Mouse (Mus musculus) stomach, embryonic 15.5 days (tissue): Measurements from ENCODE around the gene Cd164l2. TPM values are rescaled to one million over a fixed set of nuclear protein-coding genes. Genes with fewer than 3 reads are reported as not detected.

Experiments
- ATAC-seq: fragments of 200-750 bp; cut with Nextera tagmentation; 2 replicates; pipeline ENCODE4 v1.8.0; 2017; ENCODE audit warnings: low read depth, moderate number of reproducible peaks, moderate TSS enrichment; ENCODE audit not compliant: insufficient read depth, low FRiP score
- H3K27ac ChIP-seq: fragments of 300-500 bp; sonication (generic); 2 replicates; pipeline ENCODE4 v1.5.1; 2015; ENCODE audit warnings: mild to moderate bottlenecking, inconsistent platforms
- H3K27me3 ChIP-seq: fragments of 300-500 bp; sonication (generic); replicated peaks from 2 replicates; pipeline ENCODE4 v1.6.1; 2015; ENCODE audit warnings: inconsistent platforms
- H3K36me3 ChIP-seq: fragments of 300-500 bp; sonication (generic); 2 replicates; pipeline ENCODE4 v1.6.1; 2015; ENCODE audit warnings: inconsistent platforms
- H3K4me1 ChIP-seq: fragments of 300-500 bp; sonication (generic); 2 replicates; pipeline ENCODE4 v1.6.1; 2015; ENCODE audit warnings: inconsistent platforms
- H3K4me2 ChIP-seq: fragments of 300-500 bp; sonication (generic); 2 replicates; pipeline ENCODE4 v1.6.1; 2015; ENCODE audit warnings: mild to moderate bottlenecking, inconsistent platforms
- H3K4me3 ChIP-seq: fragments of 300-500 bp; sonication (generic); replicated peaks from 2 replicates; pipeline ENCODE4 v1.5.1; 2015; ENCODE audit warnings: inconsistent platforms
- H3K9ac ChIP-seq: fragments of 300-500 bp; sonication (generic); 2 replicates; pipeline ENCODE4 v1.6.1; 2015; ENCODE audit warnings: inconsistent platforms
- H3K9me3 ChIP-seq: fragments of 300-500 bp; sonication (generic); 2 replicates; pipeline ENCODE4 v1.6.1; 2016; ENCODE audit warnings: inconsistent platforms
- WGBS: fragments of 180-500 bp; shearing (Covaris S2); methylation state at CpG from one replicate; pipeline ENCODE4 v1.1.7; 2015; 5-methylcytosine and 5-hydroxymethylcytosine counted together
- polyA plus RNA-seq: library from polyadenylated mRNA; unstranded; fragments of >200 nt; fragmentation: Nextera tagmentation; extraction: Ambion mirVana; gene quantifications from 2 replicates; pipeline ENCODE4 v1.2.1, GENCODE M21; 2015

Cd164l2 gene
- polyA plus RNA-seq, 1 experiment from 2014 or later, result 7.8 TPM

GRCm38 (mm10) chr4:133262375-133262765, 50.4 kb downstream of the Cd164l2 start:
- H3K4me2 ChIP-seq, result peak overlapping the region; percentile 33
- no peaks in the 10 kb centered on the region for H3K27me3 ChIP-seq
- H3K36me3 ChIP-seq, result peaks cover 30% of the 10 kb centered on the region
- 61% methylated on average over 7 of the region's 7 CpGs for WGBS
- no peak overlapping the region for H3K9ac ChIP-seq
- peak overlapping the region; percentile 26 for H3K4me3 ChIP-seq
- ATAC-seq, result no peak
- H3K4me1 ChIP-seq, result peaks cover 3% of the 10 kb centered on the region; the same call in 1 of the 2 replicates
- H3K27ac ChIP-seq, result peak overlapping the region; percentile 57
- H3K9me3 ChIP-seq, result no peaks in the 10 kb centered on the region

DNA sequence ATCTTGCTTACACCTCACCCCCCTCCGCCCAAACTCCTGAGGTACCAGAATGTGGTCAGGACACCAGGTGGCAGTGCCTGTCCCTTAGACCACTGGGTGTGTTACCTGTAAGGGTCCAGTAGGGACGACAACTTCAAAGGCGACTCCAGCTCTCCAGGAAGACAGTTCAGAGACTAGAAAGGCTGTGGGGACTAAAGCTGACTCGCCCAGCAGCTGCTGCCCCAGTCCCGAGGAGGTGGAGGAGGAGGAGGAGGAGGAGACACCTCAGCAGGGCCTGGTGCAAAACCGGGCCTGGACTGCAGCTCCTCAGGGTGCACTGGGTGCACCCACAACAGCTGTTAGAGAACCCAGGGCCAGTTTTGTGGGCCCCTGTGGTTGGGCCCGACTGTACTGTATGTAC, 51.0 kb downstream of the Cd164l2 start, which contains the start of gene Sytl1:
Gene Sytl1 (minus strand): TSS at position 232 of the 400 bp plus-strand sequence.
- Histone ChIP-seq H3K4me1 (peaks cover 3% of the 10 kb centered on the region; the same call in 1 of the 2 replicates), H3K9ac (no peak within 1 kb of the TSS), H3K27ac (peak within 1 kb of the TSS; percentile 57), H3K27me3 (no peaks in the 10 kb centered on the region), H3K9me3 (no peaks in the 10 kb centered on the region), H3K4me3 (peak within 1 kb of the TSS; percentile 26), H3K36me3 (peaks cover 35% of the 10 kb centered on the region), H3K4me2 (peak within 1 kb of the TSS; percentile 33)
- ATAC-seq, result no peak
- WGBS, result 28% methylated on average over 7 of the region's 7 CpGs

DNA sequence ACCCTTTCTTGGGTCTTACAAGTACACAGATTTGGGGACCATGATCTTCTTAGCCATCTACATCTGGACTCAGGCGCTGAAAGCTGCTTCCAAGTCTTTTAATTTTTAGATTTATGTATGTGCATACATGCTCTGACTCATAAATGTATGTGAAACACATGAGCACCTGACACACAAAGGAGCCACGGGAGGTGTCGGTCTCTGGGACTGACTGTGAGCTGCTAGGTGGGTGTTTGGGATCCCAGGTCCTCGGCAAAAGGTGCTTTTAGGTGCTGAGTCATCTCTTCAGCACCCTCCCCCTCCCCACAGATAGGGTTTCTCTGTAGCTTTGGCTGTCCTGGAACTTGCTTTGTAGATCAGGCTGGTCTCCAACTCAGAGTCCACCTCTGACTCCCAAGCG, 51.8 kb downstream of the Cd164l2 start:
- WGBS, result 84% methylated on average over 5 of the region's 5 CpGs

DNA sequence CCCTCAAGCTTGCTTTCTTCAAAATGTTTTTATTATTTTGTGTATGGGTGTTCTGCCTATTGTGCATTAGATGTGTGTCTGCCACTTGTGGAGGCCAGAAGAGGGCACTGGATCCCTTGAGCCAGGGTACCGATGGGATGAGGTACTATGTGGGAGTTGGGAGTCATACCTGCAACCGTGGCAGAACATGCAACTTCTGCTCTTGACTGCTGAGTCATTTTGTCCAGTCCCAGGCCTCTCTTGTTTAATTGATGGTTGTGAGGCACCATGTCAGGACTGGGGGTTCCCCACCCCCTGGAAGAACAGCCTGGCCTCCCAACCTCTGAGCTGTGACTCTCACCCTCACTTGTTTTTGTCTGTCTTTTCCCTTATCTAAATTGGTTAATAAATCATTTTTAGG, 52.6 kb downstream of the Cd164l2 start:
- Histone ChIP-seq H3K9ac (no peak overlapping the region), H3K4me2 (no peak overlapping the region), H3K27me3 (no peaks in the 10 kb centered on the region), H3K9me3 (no peaks in the 10 kb centered on the region), H3K4me1 (peaks cover 3% of the 10 kb centered on the region; the same call in 1 of the 2 replicates), H3K36me3 (peaks cover 49% of the 10 kb centered on the region), H3K4me3 (no peak overlapping the region), H3K27ac (no peak overlapping the region)
- WGBS, result 86% methylated on average over 2 of the region's 2 CpGs
- no peak for ATAC-seq

More for the DNA sequence above, 51.8 kb downstream of the Cd164l2 start:
- Histone ChIP-seq H3K27me3 (no peaks in the 10 kb centered on the region), H3K9me3 (no peaks in the 10 kb centered on the region), H3K36me3 (peaks cover 43% of the 10 kb centered on the region), H3K4me3 (no peak overlapping the region), H3K9ac (no peak overlapping the region), H3K4me2 (no peak overlapping the region), H3K4me1 (peaks cover 3% of the 10 kb centered on the region; the same call in 1 of the 2 replicates), H3K27ac (no peak overlapping the region)
- ATAC-seq, result no peak

DNA sequence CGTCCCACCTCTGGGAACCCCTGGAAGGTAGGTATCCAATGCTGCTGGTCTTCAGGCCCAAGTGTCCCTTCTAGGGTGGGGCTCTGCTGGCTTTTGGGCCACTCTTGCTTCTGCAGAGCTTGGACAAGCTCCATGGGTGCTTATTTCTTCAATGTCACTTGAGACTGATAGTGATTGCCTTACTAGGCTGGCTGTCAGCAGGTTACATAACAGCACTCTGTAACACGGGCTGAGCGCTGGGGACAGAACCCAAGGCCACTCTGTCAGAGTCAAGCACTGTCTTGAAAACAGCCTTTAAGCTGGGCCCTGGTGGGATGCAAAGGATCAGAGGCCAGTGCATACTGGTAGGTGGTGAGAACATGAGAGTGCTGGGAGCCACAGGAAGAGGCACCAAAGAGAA, 53.4 kb downstream of the Cd164l2 start:
- Histone ChIP-seq H3K4me2 (no peak overlapping the region), H3K9me3 (no peaks in the 10 kb centered on the region), H3K27ac (no peak overlapping the region), H3K36me3 (peaks cover 55% of the 10 kb centered on the region), H3K4me1 (peaks cover 3% of the 10 kb centered on the region; the same call in 1 of the 2 replicates), H3K4me3 (no peak overlapping the region), H3K9ac (no peak overlapping the region), H3K27me3 (no peaks in the 10 kb centered on the region)
- 90% methylated on average over 3 of the region's 3 CpGs for WGBS
- no peak for ATAC-seq

DNA sequence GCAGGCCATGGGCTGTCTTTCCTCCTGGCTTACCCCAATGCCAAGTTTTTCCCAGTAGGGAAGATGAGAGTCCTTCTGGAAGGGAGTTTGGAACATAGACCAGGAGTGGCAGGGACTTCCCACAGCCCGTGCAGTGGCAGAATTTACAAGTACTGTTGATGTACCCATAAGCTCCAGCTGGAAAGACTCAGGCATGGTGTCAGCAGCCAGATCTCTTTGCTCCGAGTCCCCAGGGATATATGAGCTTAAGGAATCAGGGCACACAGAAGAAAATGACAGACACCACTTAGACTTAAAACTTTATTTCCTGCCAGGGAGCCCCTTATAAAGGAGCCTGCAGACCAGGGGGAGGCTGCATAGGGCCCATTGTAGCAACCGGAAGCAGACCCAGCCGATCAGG, 53.8 kb downstream of the Cd164l2 start:
- Histone ChIP-seq H3K27me3 (no peaks in the 10 kb centered on the region), H3K4me3 (no peak overlapping the region), H3K9me3 (no peaks in the 10 kb centered on the region), H3K4me2 (no peak overlapping the region), H3K36me3 (peaks cover 55% of the 10 kb centered on the region), H3K4me1 (peaks cover 3% of the 10 kb centered on the region; the same call in 1 of the 2 replicates), H3K27ac (no peak overlapping the region), H3K9ac (no peak overlapping the region)
- ATAC-seq, result no peak
- 78% methylated on average over 4 of the region's 4 CpGs for WGBS

DNA sequence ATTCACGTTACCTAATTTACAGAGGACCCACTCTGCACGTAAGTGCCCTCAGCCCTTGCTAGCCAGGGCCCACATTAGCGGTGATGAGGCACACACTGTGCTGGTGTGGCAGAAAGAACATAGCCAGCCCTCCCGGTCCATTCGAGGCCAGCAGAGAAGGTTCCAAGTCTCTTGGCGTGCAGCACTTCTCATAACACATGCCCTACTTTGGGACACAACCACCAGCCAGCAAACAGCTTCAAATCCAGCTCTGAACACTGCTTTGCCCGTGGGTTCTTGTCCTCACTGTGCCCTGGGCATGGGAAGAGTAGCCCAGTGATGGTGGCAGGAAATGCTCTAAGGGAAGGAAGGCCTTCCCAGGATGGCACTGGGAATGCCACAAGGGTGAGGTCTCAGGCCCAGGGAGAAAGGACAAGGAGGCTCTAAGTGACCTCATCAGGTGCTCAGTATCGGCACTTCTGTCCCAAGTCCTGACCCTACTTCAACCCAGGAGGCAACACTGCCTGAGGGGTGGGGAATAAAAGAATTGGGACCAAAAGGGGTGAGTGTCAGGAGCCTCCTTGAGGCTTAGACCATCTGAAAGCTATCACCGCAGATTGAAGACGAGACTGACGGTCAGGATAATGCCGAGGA, 54.4 kb downstream of the Cd164l2 start:
- H3K27ac ChIP-seq, result no peak overlapping the region
- H3K36me3 ChIP-seq, result peaks cover 55% of the 10 kb centered on the region
- no peak for ATAC-seq
- H3K27me3 ChIP-seq, result no peaks in the 10 kb centered on the region
- no peak overlapping the region for H3K4me3 ChIP-seq
- H3K9me3 ChIP-seq, result no peaks in the 10 kb centered on the region
- no peak overlapping the region for H3K4me2 ChIP-seq
- peaks cover 3% of the 10 kb centered on the region; the same call in 1 of the 2 replicates for H3K4me1 ChIP-seq
- 82% methylated on average over 12 of the region's 12 CpGs for WGBS
- H3K9ac ChIP-seq, result no peak overlapping the region

DNA sequence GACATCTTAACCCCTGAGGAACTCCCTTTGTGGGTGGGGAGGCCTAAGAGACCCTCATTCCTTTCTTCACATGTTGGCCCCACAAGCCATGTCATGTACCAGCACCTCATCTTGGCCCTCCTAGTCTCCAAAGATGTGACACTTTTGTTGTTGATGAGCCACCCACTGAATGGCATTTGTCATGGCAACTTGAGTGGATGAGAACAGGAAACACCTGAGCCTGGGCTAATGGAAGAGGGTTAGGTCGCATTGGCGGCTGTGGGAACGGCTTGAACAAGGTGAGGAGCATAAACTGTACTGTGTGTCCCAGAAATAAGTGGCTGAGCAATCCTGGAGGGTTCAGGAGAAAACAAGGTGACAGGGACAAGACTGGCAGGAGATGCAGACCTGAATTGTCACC, 57.0 kb downstream of the Cd164l2 start:
- WGBS, result 90% methylated on average over 3 of the region's 3 CpGs
- no peaks in the 10 kb centered on the region for H3K4me1 ChIP-seq
- no peaks in the 10 kb centered on the region for H3K27me3 ChIP-seq
- no peak for ATAC-seq
- no peak overlapping the region for H3K4me3 ChIP-seq
- H3K36me3 ChIP-seq, result peaks cover 55% of the 10 kb centered on the region
- H3K9ac ChIP-seq, result no peak overlapping the region
- H3K27ac ChIP-seq, result no peak overlapping the region
- H3K4me2 ChIP-seq, result no peak overlapping the region
- no peaks in the 10 kb centered on the region for H3K9me3 ChIP-seq

- Histone ChIP-seq H3K4me3 (no peak overlapping the region), H3K27ac (no peak overlapping the region), H3K9ac (no peak overlapping the region), H3K27me3 (no peaks in the 10 kb centered on the region), H3K4me2 (no peak overlapping the region), H3K9me3 (no peaks in the 10 kb centered on the region), H3K36me3 (peaks cover 51% of the 10 kb centered on the region), H3K4me1 (no peaks in the 10 kb centered on the region)
- no peak for ATAC-seq
- WGBS, result 85% methylated on average over 3 of the region's 3 CpGs
These were observed 57.7 kb downstream of the Cd164l2 start for GRCm38 (mm10) chr4:133269596-133269995.

DNA sequence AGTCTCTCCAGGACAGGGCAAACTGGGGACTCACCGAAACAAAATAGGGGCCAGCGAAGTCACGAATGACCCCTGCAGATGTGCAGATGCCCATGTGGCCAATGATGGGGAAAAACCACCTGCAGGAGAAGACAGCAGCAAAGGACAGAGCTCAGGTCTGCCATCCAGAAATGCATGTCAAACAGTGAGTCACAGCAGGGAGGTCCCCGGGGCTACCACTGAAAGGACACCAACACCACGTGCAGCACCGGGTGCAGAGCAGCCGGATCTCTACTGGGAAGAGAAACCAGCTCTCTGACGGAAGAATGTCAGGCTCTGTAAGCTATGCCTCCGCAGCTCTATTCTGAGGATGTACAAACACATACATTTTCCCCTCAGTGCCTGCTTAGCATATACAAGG, 59.0 kb downstream of the Cd164l2 start:
- Histone ChIP-seq H3K4me2 (no peak overlapping the region), H3K27ac (no peak overlapping the region), H3K9ac (no peak overlapping the region), H3K4me1 (peaks cover 2% of the 10 kb centered on the region; the same call in 1 of the 2 replicates), H3K36me3 (peaks cover 38% of the 10 kb centered on the region), H3K27me3 (no peaks in the 10 kb centered on the region), H3K4me3 (no peak overlapping the region), H3K9me3 (no peaks in the 10 kb centered on the region)
- WGBS, result 89% methylated on average over 9 of the region's 9 CpGs
- no peak for ATAC-seq
